Mouse (Mus musculus): ENCODE measurements at regions not wholly inside any gene's neighbourhood (a gene's known extent, or its start where the extent isn't known, plus 50 kb on each side); places are given as distances from the start of the nearest gene placed in this dataset.

- ATAC-seq (ENCODE audit: low FRiP score, low TSS enrichment), result no peak
- Histone ChIP-seq H3K27me3 (ENCODE audit: control insufficient read depth, insufficient read depth, low read length) (no peaks in the 10 kb centered on the region), H3K9ac (ENCODE audit: low read depth, low read length) (no peak overlapping the region), H3K9me3 (ENCODE audit: control insufficient read depth, low read length) (no peaks in the 10 kb centered on the region), H3K36me3 (ENCODE audit: control insufficient read depth, insufficient read depth, low read length) (no peaks in the 10 kb centered on the region), H3K4me2 (replicated peaks; ENCODE audit: low read depth, low read length) (no peak overlapping the region), H3K27ac (ENCODE audit: low read depth, low read length) (no peak overlapping the region), H3K4me3 (ENCODE audit: low read length) (no peak overlapping the region), H3K4me1 (ENCODE audit: control insufficient read depth, insufficient read depth, low read length) (no peaks in the 10 kb centered on the region)
Measured at GRCm38 (mm10) chr4:93935692-93936091, 600.4 kb upstream of the Tusc1 start.

- Histone ChIP-seq H3K27me3 (ENCODE audit: control insufficient read depth, insufficient read depth, low read length) (no peaks in the 10 kb centered on the region), H3K4me1 (ENCODE audit: control insufficient read depth, insufficient read depth, low read length) (no peaks in the 10 kb centered on the region), H3K27ac (ENCODE audit: low read depth, low read length) (no peak overlapping the region), H3K4me3 (ENCODE audit: low read length) (no peak overlapping the region), H3K36me3 (ENCODE audit: control insufficient read depth, insufficient read depth, low read length) (no peaks in the 10 kb centered on the region), H3K9ac (ENCODE audit: low read depth, low read length) (no peak overlapping the region), H3K4me2 (replicated peaks; ENCODE audit: low read depth, low read length) (no peak overlapping the region), H3K9me3 (ENCODE audit: control insufficient read depth, low read length) (no peaks in the 10 kb centered on the region)
- ATAC-seq (ENCODE audit: low FRiP score, low TSS enrichment), result no peak
- WGBS, result 92% methylated on average over 7 of the region's 7 CpGs
Measured at GRCm38 (mm10) chr4:93927117-93927516, 591.8 kb upstream of the Tusc1 start.

- no peaks in the 10 kb centered on the region for H3K9me3 ChIP-seq (ENCODE audit: control insufficient read depth, low read length)
- no peak for ATAC-seq (ENCODE audit: low FRiP score, low TSS enrichment)
- H3K9ac ChIP-seq (ENCODE audit: low read depth, low read length), result no peak overlapping the region
- no peak overlapping the region for H3K27ac ChIP-seq (ENCODE audit: low read depth, low read length)
- H3K4me1 ChIP-seq (ENCODE audit: control insufficient read depth, insufficient read depth, low read length), result no peaks in the 10 kb centered on the region
- no peaks in the 10 kb centered on the region for H3K36me3 ChIP-seq (ENCODE audit: control insufficient read depth, insufficient read depth, low read length)
- no peak overlapping the region for H3K4me2 ChIP-seq (replicated peaks; ENCODE audit: low read depth, low read length)
- no peaks in the 10 kb centered on the region for H3K27me3 ChIP-seq (ENCODE audit: control insufficient read depth, insufficient read depth, low read length)
- no peak overlapping the region for H3K4me3 ChIP-seq (ENCODE audit: low read length)
- 91% methylated on average over 1 of the region's 1 CpGs for WGBS
Measured at GRCm38 (mm10) chr4:93924402-93924801, 589.1 kb upstream of the Tusc1 start.

DNA sequence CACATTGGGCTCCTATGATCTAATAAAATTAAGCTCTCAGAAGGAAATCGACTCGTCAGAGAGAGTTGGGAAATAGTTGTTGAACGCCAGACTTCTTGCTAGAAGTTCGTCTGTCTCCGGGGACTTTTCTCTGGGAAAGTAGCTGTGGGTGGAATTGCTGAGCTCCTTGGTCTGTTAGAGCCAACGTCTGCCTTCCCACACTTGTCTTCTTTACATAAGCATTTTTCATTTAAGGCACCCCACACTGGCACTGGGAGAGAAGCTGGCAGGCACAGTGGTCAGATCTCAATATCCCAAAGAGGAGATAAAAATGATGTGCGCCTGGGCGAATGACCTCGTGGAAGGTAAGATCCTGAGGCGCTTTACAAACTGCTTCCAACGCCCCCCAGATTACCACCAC is 551.3 kb upstream of the Tusc1 start:
- WGBS, result 87% methylated on average over 11 of the region's 11 CpGs
- H3K9ac ChIP-seq (ENCODE audit: low read depth, low read length), result no peak overlapping the region
- no peak overlapping the region for H3K4me3 ChIP-seq (ENCODE audit: low read length)
- H3K4me2 ChIP-seq (replicated peaks; ENCODE audit: low read depth, low read length), result no peak overlapping the region
- H3K9me3 ChIP-seq (ENCODE audit: control insufficient read depth, low read length), result no peaks in the 10 kb centered on the region
- H3K27ac ChIP-seq (ENCODE audit: low read depth, low read length), result no peak overlapping the region
- H3K36me3 ChIP-seq (ENCODE audit: control insufficient read depth, insufficient read depth, low read length), result no peaks in the 10 kb centered on the region
- no peaks in the 10 kb centered on the region for H3K4me1 ChIP-seq (ENCODE audit: control insufficient read depth, insufficient read depth, low read length)
- no peaks in the 10 kb centered on the region for H3K27me3 ChIP-seq (ENCODE audit: control insufficient read depth, insufficient read depth, low read length)
- ATAC-seq (ENCODE audit: low FRiP score, low TSS enrichment), result no peak

DNA sequence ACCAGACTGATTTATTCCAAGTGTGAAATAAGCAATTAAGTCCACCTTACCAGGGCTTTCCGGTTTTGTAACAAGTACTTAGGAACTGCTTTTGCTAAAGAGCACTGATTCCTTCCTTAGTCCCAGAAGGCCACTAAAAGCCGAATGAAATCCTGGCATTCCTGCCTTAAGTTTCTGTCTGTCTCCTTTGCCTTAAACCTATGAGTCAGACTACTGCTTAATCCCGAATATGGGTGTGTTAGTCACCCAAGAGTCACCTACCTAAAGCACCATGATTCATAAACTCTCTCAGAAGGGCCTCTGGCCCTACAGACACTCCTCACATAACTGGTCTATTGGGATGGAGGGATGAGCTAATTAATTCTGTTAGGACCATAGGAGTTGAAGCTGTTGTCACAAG is 546.0 kb upstream of the Tusc1 start:
- ATAC-seq (ENCODE audit: low FRiP score, low TSS enrichment), result no peak
- Histone ChIP-seq H3K27ac (ENCODE audit: low read depth, low read length) (no peak overlapping the region), H3K27me3 (ENCODE audit: control insufficient read depth, insufficient read depth, low read length) (no peaks in the 10 kb centered on the region), H3K9me3 (ENCODE audit: control insufficient read depth, low read length) (no peaks in the 10 kb centered on the region), H3K4me2 (replicated peaks; ENCODE audit: low read depth, low read length) (no peak overlapping the region), H3K4me1 (ENCODE audit: control insufficient read depth, insufficient read depth, low read length) (0 out of 2 replicates have a peak, but pooled peaks cover 5% of the 10 kb centered on the region), H3K4me3 (ENCODE audit: low read length) (no peak overlapping the region), H3K9ac (ENCODE audit: low read depth, low read length) (no peak overlapping the region), H3K36me3 (ENCODE audit: control insufficient read depth, insufficient read depth, low read length) (no peaks in the 10 kb centered on the region)
- WGBS, result 55% methylated on average over 3 of the region's 3 CpGs

DNA sequence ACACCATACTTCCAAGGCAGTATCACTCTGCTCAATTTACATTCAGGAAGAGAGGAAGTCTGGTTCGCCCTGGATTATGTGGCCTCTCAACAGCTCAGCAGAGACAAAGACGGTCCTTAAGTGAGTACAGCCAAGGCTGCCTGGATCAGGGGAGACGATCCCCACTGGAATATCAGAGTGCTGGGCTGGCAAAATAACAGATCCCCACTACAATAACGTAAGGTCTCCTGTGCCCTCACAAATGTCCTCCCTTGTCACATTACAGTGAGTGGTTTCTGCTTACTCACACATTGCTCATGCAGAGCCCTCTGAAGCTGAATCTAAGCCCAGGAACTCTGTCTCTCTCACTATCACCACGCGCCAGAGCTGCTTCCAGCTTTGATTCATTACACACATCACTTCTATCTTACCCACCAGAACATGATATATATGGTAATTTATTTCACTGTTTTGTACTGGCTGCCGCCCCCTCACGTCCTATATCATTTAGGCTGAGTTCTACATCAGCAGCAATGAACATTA is 544.1 kb upstream of the Tusc1 start:
- 0 out of 2 replicates have a peak, but pooled peaks cover 5% of the 10 kb centered on the region for H3K4me1 ChIP-seq (ENCODE audit: control insufficient read depth, insufficient read depth, low read length)
- no peak overlapping the region for H3K9ac ChIP-seq (ENCODE audit: low read depth, low read length)
- no peak overlapping the region for H3K27ac ChIP-seq (ENCODE audit: low read depth, low read length)
- ATAC-seq (ENCODE audit: low FRiP score, low TSS enrichment), result peak; percentile 87; the same call in 1 of the 2 replicates
- no peaks in the 10 kb centered on the region for H3K27me3 ChIP-seq (ENCODE audit: control insufficient read depth, insufficient read depth, low read length)
- no peak overlapping the region for H3K4me3 ChIP-seq (ENCODE audit: low read length)
- no peaks in the 10 kb centered on the region for H3K36me3 ChIP-seq (ENCODE audit: control insufficient read depth, insufficient read depth, low read length)
- no peak overlapping the region for H3K4me2 ChIP-seq (replicated peaks; ENCODE audit: low read depth, low read length)
- WGBS, result 33% methylated on average over 8 of the region's 8 CpGs
- no peaks in the 10 kb centered on the region for H3K9me3 ChIP-seq (ENCODE audit: control insufficient read depth, low read length)

- Histone ChIP-seq H3K9ac (ENCODE audit: low read depth, low read length) (no peak overlapping the region), H3K4me2 (replicated peaks; ENCODE audit: low read depth, low read length) (no peak overlapping the region), H3K4me3 (ENCODE audit: low read length) (no peak overlapping the region), H3K36me3 (ENCODE audit: control insufficient read depth, insufficient read depth, low read length) (no peaks in the 10 kb centered on the region), H3K9me3 (ENCODE audit: control insufficient read depth, low read length) (no peaks in the 10 kb centered on the region), H3K4me1 (ENCODE audit: control insufficient read depth, insufficient read depth, low read length) (no peaks in the 10 kb centered on the region), H3K27ac (ENCODE audit: low read depth, low read length) (no peak overlapping the region), H3K27me3 (ENCODE audit: control insufficient read depth, insufficient read depth, low read length) (no peaks in the 10 kb centered on the region)
- 57% methylated on average over 3 of the region's 3 CpGs for WGBS
- no peak for ATAC-seq (ENCODE audit: low FRiP score, low TSS enrichment)
Measured at GRCm38 (mm10) chr4:93873271-93873670, 538.0 kb upstream of the Tusc1 start.

DNA sequence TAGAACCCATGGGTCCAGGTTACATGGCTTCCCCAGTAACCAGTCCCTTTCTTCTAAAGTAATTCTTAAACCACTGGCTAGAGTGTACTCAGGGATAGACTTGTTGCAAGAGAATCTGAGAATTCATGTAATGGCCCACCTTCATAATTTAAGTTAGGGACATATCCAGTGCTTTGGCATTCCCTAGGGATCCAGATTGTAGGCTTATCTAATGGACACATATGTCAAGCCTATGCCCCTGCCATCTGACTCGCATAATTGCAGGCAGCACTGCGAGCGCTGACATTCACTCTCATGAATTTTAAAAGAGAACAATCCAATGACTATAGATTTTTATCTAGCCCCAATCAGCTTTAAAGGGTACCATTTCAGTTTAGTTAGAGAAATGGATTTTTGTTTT is 518.1 kb upstream of the Tusc1 start:
- no peak overlapping the region for H3K4me2 ChIP-seq (replicated peaks; ENCODE audit: low read depth, low read length)
- no peaks in the 10 kb centered on the region for H3K9me3 ChIP-seq (ENCODE audit: control insufficient read depth, low read length)
- no peaks in the 10 kb centered on the region for H3K27me3 ChIP-seq (ENCODE audit: control insufficient read depth, insufficient read depth, low read length)
- H3K4me1 ChIP-seq (ENCODE audit: control insufficient read depth, insufficient read depth, low read length), result no peaks in the 10 kb centered on the region
- no peak for ATAC-seq (ENCODE audit: low FRiP score, low TSS enrichment)
- H3K36me3 ChIP-seq (ENCODE audit: control insufficient read depth, insufficient read depth, low read length), result no peaks in the 10 kb centered on the region
- WGBS, result 91% methylated on average over 3 of the region's 3 CpGs
- H3K9ac ChIP-seq (ENCODE audit: low read depth, low read length), result no peak overlapping the region
- H3K27ac ChIP-seq (ENCODE audit: low read depth, low read length), result no peak overlapping the region
- H3K4me3 ChIP-seq (ENCODE audit: low read length), result no peak overlapping the region

GRCm38 (mm10) chr4:93849178-93849577 is 513.9 kb upstream of the Tusc1 start:
- H3K9ac ChIP-seq (ENCODE audit: low read depth, low read length), result no peak overlapping the region
- WGBS, result 81% methylated on average over 3 of the region's 3 CpGs
- H3K9me3 ChIP-seq (ENCODE audit: control insufficient read depth, low read length), result no peaks in the 10 kb centered on the region
- no peak overlapping the region for H3K27ac ChIP-seq (ENCODE audit: low read depth, low read length)
- no peak overlapping the region for H3K4me2 ChIP-seq (replicated peaks; ENCODE audit: low read depth, low read length)
- H3K4me3 ChIP-seq (ENCODE audit: low read length), result no peak overlapping the region
- no peak for ATAC-seq (ENCODE audit: low FRiP score, low TSS enrichment)
- no peaks in the 10 kb centered on the region for H3K36me3 ChIP-seq (ENCODE audit: control insufficient read depth, insufficient read depth, low read length)
- H3K4me1 ChIP-seq (ENCODE audit: control insufficient read depth, insufficient read depth, low read length), result no peaks in the 10 kb centered on the region
- no peaks in the 10 kb centered on the region for H3K27me3 ChIP-seq (ENCODE audit: control insufficient read depth, insufficient read depth, low read length)

DNA sequence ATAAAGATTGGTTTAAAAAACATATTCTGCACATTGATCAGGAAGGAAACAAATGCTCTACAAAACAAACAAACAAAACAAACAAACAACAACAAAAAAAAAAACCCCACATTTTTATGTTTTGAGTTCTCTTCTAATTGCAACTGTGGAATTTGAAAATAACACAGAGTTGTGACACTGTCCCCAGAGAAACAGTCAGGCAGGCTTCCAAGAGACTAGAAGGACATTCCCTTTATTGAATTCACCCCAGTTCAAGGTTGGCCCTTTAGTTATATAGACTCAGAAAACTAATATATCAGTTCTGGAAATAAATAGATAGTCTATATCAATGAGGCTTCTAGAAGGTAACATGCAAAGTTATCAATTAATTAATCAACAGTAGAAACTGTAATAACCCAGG is 495.4 kb upstream of the Tusc1 start:
- no peak overlapping the region for H3K4me2 ChIP-seq (replicated peaks; ENCODE audit: low read depth, low read length)
- no peak overlapping the region for H3K9ac ChIP-seq (ENCODE audit: low read depth, low read length)
- H3K4me1 ChIP-seq (ENCODE audit: control insufficient read depth, insufficient read depth, low read length), result no peaks in the 10 kb centered on the region
- H3K27ac ChIP-seq (ENCODE audit: low read depth, low read length), result no peak overlapping the region
- H3K36me3 ChIP-seq (ENCODE audit: control insufficient read depth, insufficient read depth, low read length), result no peaks in the 10 kb centered on the region
- H3K27me3 ChIP-seq (ENCODE audit: control insufficient read depth, insufficient read depth, low read length), result no peaks in the 10 kb centered on the region
- H3K4me3 ChIP-seq (ENCODE audit: low read length), result no peak overlapping the region
- no peak for ATAC-seq (ENCODE audit: low FRiP score, low TSS enrichment)
- no peaks in the 10 kb centered on the region for H3K9me3 ChIP-seq (ENCODE audit: control insufficient read depth, low read length)

All from kidney, embryonic 14.5 days (tissue).